8 mouse cellular contexts compared by ENCODE assay signal in genomic region chr7:63851841-63852533, GRCm38 (mm10).
A peak's percentile ranks its signal among the peaks of the same experiment; 100 is the strongest.
DNase-seq lines count a peak whose midpoint lies in the region; ATAC-seq and TF ChIP-seq lines count a peak whose summit lies in the region.

No protein-coding gene starts in this region.

- intact Hi-C loops in heart, postnatal 10 days (cut with DNase I) = loop anchor here (5.0 to 10.0 kb wide), 2 partner anchors 225 to 303 kb away; partner anchors contain the start of gene Trpm1
- intact Hi-C loops in left cerebral cortex, postnatal 25 days (cut with DNase I) = loop anchor here (10.0 kb wide), 2 partner anchors 223 to 303 kb away; partner anchors contain the start of gene Trpm1
- intact Hi-C loops in gastrocnemius, postnatal 14 days (cut with DNase I; ENCODE audit: low total_unique reads) = loop anchor here (5.0 to 10.0 kb wide), 2 partner anchors 215 to 303 kb away; partner anchors contain the start of gene Trpm1

- no peak for TF ChIP-seq EP300 in stomach, postnatal 0 days (optimal IDR thresholded peaks at IDR 0.05)

- H3K4me2 ChIP-seq in stomach, postnatal 0 days (replicated peaks; ENCODE audit: low read depth) = no peak overlapping the region
- no peak overlapping the region for H3K4me2 ChIP-seq in forebrain, embryonic 11.5 days (ENCODE audit: low read depth, low read length, severe bottlenecking)

- no peak for TF ChIP-seq POLR2A in brain, embryonic 14.5 days (IDR thresholded peaks at IDR 0.05; ENCODE audit: borderline replicate concordance, extremely low read depth, insufficient read depth, insufficient read length, poor library complexity, severe bottlenecking)

- WGBS in stomach, postnatal 0 days = 41% methylated on average over 7 of the region's 7 CpGs
- WGBS in forebrain, embryonic 11.5 days = 63% methylated on average over 7 of the region's 7 CpGs

- H3K9me3 ChIP-seq in stomach, postnatal 0 days (ENCODE audit: control insufficient read depth, low read length) = no peaks in the 10 kb centered on the region
- no peaks in the 10 kb centered on the region for H3K9me3 ChIP-seq in forebrain, embryonic 11.5 days (ENCODE audit: control insufficient read depth, low read length)

- ATAC-seq in stomach, postnatal 0 days (ENCODE audit: low FRiP score, low TSS enrichment) = peak; percentile 95
- no peak for ATAC-seq in forebrain, embryonic 11.5 days (replicated peaks; ENCODE audit: low FRiP score)

- 0 out of 2 replicates have a peak overlapping the region, but pooled peaks have one; percentile 45 for H3K27ac ChIP-seq in stomach, postnatal 0 days (replicated peaks)
- no peak overlapping the region for H3K27ac ChIP-seq in forebrain, embryonic 11.5 days (ENCODE audit: low read depth, low read length)

- no peaks in the 10 kb centered on the region for H3K27me3 ChIP-seq in stomach, postnatal 0 days (ENCODE audit: control insufficient read depth, insufficient read depth, low read length)
- no peaks in the 10 kb centered on the region for H3K27me3 ChIP-seq in forebrain, embryonic 11.5 days (ENCODE audit: control insufficient read depth, insufficient read depth, low read length)

- TF ChIP-seq CTCF in brain, embryonic 14.5 days (IDR thresholded peaks at IDR 0.05; ENCODE audit: borderline replicate concordance, extremely low read depth, insufficient read depth, insufficient read length) = no peak
- TF ChIP-seq CTCF in stomach, postnatal 0 days (IDR thresholded peaks at IDR 0.05; ENCODE audit: low read depth) = peak; percentile 70

- no peak overlapping the region for H3K4me3 ChIP-seq in stomach, postnatal 0 days (ENCODE audit: low read depth, low read length)
- H3K4me3 ChIP-seq in forebrain, embryonic 11.5 days (ENCODE audit: low read depth, low read length) = no peak overlapping the region

- DNase-seq in ovary, adult 18-20 months (ENCODE audit: low spot score) = peak; percentile 54
- no peak for DNase-seq in ovary, postnatal 10 days (ENCODE audit: low spot score)
- DNase-seq in brain, embryonic 14.5 days (ENCODE audit: low read depth) = peak; percentile 13
- DNase-seq in heart, postnatal 10 days = peak; percentile 57 to 58
- DNase-seq in left cerebral cortex, postnatal 25 days (ENCODE audit: low spot score in 2 of 2) = peak; percentile 27 to 64
- DNase-seq in stomach, postnatal 0 days (ENCODE audit: low spot score) = peak; percentile 83
- DNase-seq in gastrocnemius, postnatal 14 days = no peak
- DNase-seq in forebrain, embryonic 11.5 days (ENCODE audit: low spot score) = no peak

- H3K4me1 ChIP-seq in stomach, postnatal 0 days (replicated peaks; ENCODE audit: control insufficient read depth, insufficient read depth) = no peaks in the 10 kb centered on the region
- H3K4me1 ChIP-seq in forebrain, embryonic 11.5 days (replicated peaks; ENCODE audit: control insufficient read depth, insufficient read depth, low read length) = no peaks in the 10 kb centered on the region

- no peaks in the 10 kb centered on the region for H3K36me3 ChIP-seq in stomach, postnatal 0 days (ENCODE audit: control insufficient read depth, insufficient read depth, low read length)
- H3K36me3 ChIP-seq in forebrain, embryonic 11.5 days (ENCODE audit: control insufficient read depth, insufficient read depth, low read length) = no peaks in the 10 kb centered on the region

- H3K9ac ChIP-seq in stomach, postnatal 0 days (ENCODE audit: low read length) = no peak overlapping the region
- H3K9ac ChIP-seq in forebrain, embryonic 11.5 days (ENCODE audit: low read length) = no peak overlapping the region

Comparison
In these comparisons a context has a peak if more than half of its experiments do, and no peak if none do; other contexts are left out.
1. DNase-seq: peak in ovary, adult 18-20 months (single experiment), brain, embryonic 14.5 days (single experiment), heart, postnatal 10 days (2 of 2), left cerebral cortex, postnatal 25 days (2 of 2) and stomach, postnatal 0 days (single experiment); none in ovary, postnatal 10 days (single experiment), gastrocnemius, postnatal 14 days (single experiment) and forebrain, embryonic 11.5 days (single experiment).